Mouse (Mus musculus) ES-E14 (cell line): ENCODE measurements at regions not wholly inside any gene's neighbourhood (a gene's known extent, or its start where the extent isn't known, plus 50 kb on each side); places are given as distances from the start of the nearest gene placed in this dataset.

ENCODE experiments used
- DNase-seq: peaks from one replicate; pipeline ENCODE4 v3.0.0-alpha.2; 2013; ENCODE audit warnings: low read depth, low spot score
- H3K27ac ChIP-seq: 2 replicates; pipeline ENCODE4 v1.5.1; 2012; ENCODE audit warnings: low read depth, mild to moderate bottlenecking, low read length, moderate library complexity, mixed read lengths; ENCODE audit not compliant: poor library complexity, insufficient read depth, severe bottlenecking
- H3K36me3 ChIP-seq: 2 replicates; pipeline ENCODE4 v1.6.1; 2012; ENCODE audit warnings: mild to moderate bottlenecking, low read length, moderate library complexity, mixed read lengths; ENCODE audit not compliant: control insufficient read depth, poor library complexity, insufficient read depth, severe bottlenecking
- H3K4me1 ChIP-seq, 2 experiments: fragments of 150-350 bp in 1 of 2; sonication (generic) in 1 of 2; 2 replicates each; pipeline ENCODE4 v1.6.1; 2012; ENCODE audit warnings: low read length in 2 of 2, mild to moderate bottlenecking in 1 of 2, mixed read lengths in 1 of 2; ENCODE audit not compliant: control insufficient read depth in 2 of 2, insufficient read depth in 2 of 2, poor library complexity in 1 of 2
- H3K4me3 ChIP-seq, 2 experiments: fragments of 150-350 bp in 1 of 2; sonication (generic) in 1 of 2; 2 replicates each; pipeline ENCODE4 v1.5.1; 2012; ENCODE audit warnings: low read length in 2 of 2, low read depth in 1 of 2, mild to moderate bottlenecking in 1 of 2, mixed read lengths in 1 of 2; ENCODE audit not compliant: insufficient read depth in 1 of 2, poor library complexity in 1 of 2, severe bottlenecking in 1 of 2
- H3K9ac ChIP-seq: 2 replicates; pipeline ENCODE4 v1.6.1; 2012; ENCODE audit warnings: low read depth, mild to moderate bottlenecking, low read length, mixed read lengths; ENCODE audit not compliant: poor library complexity, insufficient read depth, severe bottlenecking
- H3K9me3 ChIP-seq: fragments of 150-350 bp; sonication (generic); 2 replicates; pipeline ENCODE4 v1.6.1; 2012; ENCODE audit warnings: low read depth, mild to moderate bottlenecking, low read length; ENCODE audit not compliant: control insufficient read depth, insufficient read depth
- CHD2 ChIP-seq: IDR thresholded peaks from 2 replicates; pipeline ENCODE4 v1.6.1; 2014; ENCODE audit warnings: mild to moderate bottlenecking, low read depth, low read length, inconsistent platforms
- ZC3H11A ChIP-seq: IDR thresholded peaks from 2 replicates; pipeline ENCODE4 v1.6.1; 2012; ENCODE audit warnings: low read depth, mild to moderate bottlenecking, inconsistent platforms, low read length, borderline replicate concordance
- in situ Hi-C, 2 experiments: fragments of 600-800 bp; cut with MboI; formaldehyde crosslinking; loops; one replicate each; pipeline ENCODE4 v1.15.1; 2025; ENCODE audit warnings: low sequenced_read_pairs in 2 of 2, inconsistent platforms in 1 of 2; ENCODE audit not compliant: unreplicated experiment in 2 of 2

- TF ChIP-seq ZC3H11A (peak; percentile 47; the same call in 1 of the 2 replicates), CHD2 (no peak)
These were observed 91.2 kb downstream of the Rnf138rt1 start for GRCm38 (mm10) chrX:163669886-163670285.

More at GRCm38 (mm10) chrX:163669886-163670285, 91.2 kb downstream of the Rnf138rt1 start:
- no peaks in the 10 kb centered on the region for H3K36me3 ChIP-seq
- in situ Hi-C loops, result no loop called here
- no peak overlapping the region for H3K9ac ChIP-seq
- no peak overlapping the region for H3K4me3 ChIP-seq
- no peak overlapping the region for H3K27ac ChIP-seq
- H3K4me1 ChIP-seq, result no peaks in the 10 kb centered on the region
- DNase-seq, result peak; percentile 13
- no peaks in the 10 kb centered on the region for H3K9me3 ChIP-seq
